Mouse (Mus musculus): ENCODE data around the gene Cul9. TPM values are rescaled to one million over a fixed set of nuclear protein-coding genes. Genes with fewer than 3 reads are reported as not detected.
A peak's percentile ranks its signal among the peaks of the same experiment; 100 is the strongest.

Gene Cul9
- polyA plus RNA-seq (2015; fragmentation: Nextera tagmentation; extraction: Ambion mirVana), result 10.7 and 11.4 TPM in 2 replicates

- H3K9me3 ChIP-seq, result no peaks in the 10 kb centered on the region
- peak within 1 kb of the TSS; percentile 28; the same call in 1 of the 2 replicates for H3K27ac ChIP-seq
- 1% methylated on average over 49 of the region's 49 CpGs for whole genome bisulfite sequencing
- peak within 1 kb of the TSS; percentile 86 for H3K4me2 ChIP-seq
- peaks cover 23% of the 10 kb centered on the region for H3K4me1 ChIP-seq
- H3K27me3 ChIP-seq, result 0 out of 2 replicates have a peak, but pooled peaks cover 7% of the 10 kb centered on the region
- H3K4me3 ChIP-seq, result peak within 1 kb of the TSS; percentile 67
- peak within 1 kb of the TSS; percentile 87 for H3K9ac ChIP-seq
- 0 out of 2 replicates have a peak, but pooled peaks have one; percentile 39 for ATAC-seq (ENCODE audit: insufficient number of reproducible peaks, insufficient read depth, low FRiP score, low TSS enrichment, low read depth)
- peaks cover 45% of the 10 kb centered on the region for H3K36me3 ChIP-seq
Observed at GRCm38 (mm10) chr17:46545813-46546564, at the start of gene Cul9. Cul9 (minus strand) TSS chr17:46546388.

GRCm38 (mm10) chr17:46595336-46595735 is 49.1 kb upstream of the Cul9 start:
- H3K27me3 ChIP-seq, result no peaks in the 10 kb centered on the region
- H3K9ac ChIP-seq, result peak overlapping the region; percentile 38
- peak overlapping the region; percentile 89 for H3K27ac ChIP-seq
- H3K9me3 ChIP-seq, result no peaks in the 10 kb centered on the region
- peak overlapping the region; percentile 41 for H3K4me2 ChIP-seq
- ATAC-seq (ENCODE audit: insufficient number of reproducible peaks, insufficient read depth, low FRiP score, low TSS enrichment, low read depth), result no peak
- no peak overlapping the region for H3K4me3 ChIP-seq
- H3K4me1 ChIP-seq, result peaks cover 33% of the 10 kb centered on the region
- WGBS, result 65% methylated on average over 6 of the region's 6 CpGs
- peaks cover 36% of the 10 kb centered on the region for H3K36me3 ChIP-seq

- no peak overlapping the region for H3K4me3 ChIP-seq
- no peaks in the 10 kb centered on the region for H3K27me3 ChIP-seq
- H3K27ac ChIP-seq, result peak overlapping the region; percentile 89
- peak; percentile 73 for ATAC-seq (ENCODE audit: insufficient number of reproducible peaks, insufficient read depth, low FRiP score, low TSS enrichment, low read depth)
- peak overlapping the region; percentile 41 for H3K4me2 ChIP-seq
- peaks cover 33% of the 10 kb centered on the region for H3K4me1 ChIP-seq
- H3K9me3 ChIP-seq, result no peaks in the 10 kb centered on the region
- peaks cover 43% of the 10 kb centered on the region for H3K36me3 ChIP-seq
- 4% methylated on average over 9 of the region's 9 CpGs for WGBS
- peak overlapping the region; percentile 38 for H3K9ac ChIP-seq
Observed at GRCm38 (mm10) chr17:46594606-46595005, 48.4 kb upstream of the Cul9 start.

- H3K27ac ChIP-seq, result no peak overlapping the region
- H3K9me3 ChIP-seq, result no peaks in the 10 kb centered on the region
- H3K4me2 ChIP-seq, result no peak overlapping the region
- H3K4me1 ChIP-seq, result peaks cover 33% of the 10 kb centered on the region
- H3K9ac ChIP-seq, result no peak overlapping the region
- WGBS, result 79% methylated on average over 4 of the region's 4 CpGs
- H3K36me3 ChIP-seq, result peaks cover 55% of the 10 kb centered on the region
- no peak for ATAC-seq (ENCODE audit: insufficient number of reproducible peaks, insufficient read depth, low FRiP score, low TSS enrichment, low read depth)
- no peak overlapping the region for H3K4me3 ChIP-seq
- no peaks in the 10 kb centered on the region for H3K27me3 ChIP-seq
Observed at GRCm38 (mm10) chr17:46593124-46593523, 46.9 kb upstream of the Cul9 start.

- peaks cover 33% of the 10 kb centered on the region for H3K4me1 ChIP-seq
- no peaks in the 10 kb centered on the region for H3K27me3 ChIP-seq
- H3K36me3 ChIP-seq, result peaks cover 55% of the 10 kb centered on the region
- no peak overlapping the region for H3K4me3 ChIP-seq
- no peaks in the 10 kb centered on the region for H3K9me3 ChIP-seq
- H3K27ac ChIP-seq, result no peak overlapping the region
- 85% methylated on average over 19 of the region's 19 CpGs for WGBS
- H3K4me2 ChIP-seq, result no peak overlapping the region
- no peak for ATAC-seq (ENCODE audit: insufficient number of reproducible peaks, insufficient read depth, low FRiP score, low TSS enrichment, low read depth)
- H3K9ac ChIP-seq, result no peak overlapping the region
Observed at GRCm38 (mm10) chr17:46591406-46591805, 45.2 kb upstream of the Cul9 start.

GRCm38 (mm10) chr17:46590439-46590838 is 44.3 kb upstream of the Cul9 start:
- peaks cover 61% of the 10 kb centered on the region for H3K36me3 ChIP-seq
- peaks cover 30% of the 10 kb centered on the region for H3K4me1 ChIP-seq
- no peaks in the 10 kb centered on the region for H3K27me3 ChIP-seq
- WGBS, result 88% methylated on average over 7 of the region's 7 CpGs
- H3K4me2 ChIP-seq, result no peak overlapping the region
- H3K4me3 ChIP-seq, result no peak overlapping the region
- no peaks in the 10 kb centered on the region for H3K9me3 ChIP-seq
- H3K9ac ChIP-seq, result no peak overlapping the region
- no peak overlapping the region for H3K27ac ChIP-seq
- no peak for ATAC-seq (ENCODE audit: insufficient number of reproducible peaks, insufficient read depth, low FRiP score, low TSS enrichment, low read depth)

GRCm38 (mm10) chr17:46589635-46590314 is 43.6 kb upstream of the Cul9 start:
- 85% methylated on average over 16 of the region's 16 CpGs for WGBS
- H3K27ac ChIP-seq, result no peak overlapping the region
- peaks cover 68% of the 10 kb centered on the region for H3K36me3 ChIP-seq
- no peak overlapping the region for H3K4me2 ChIP-seq
- H3K4me1 ChIP-seq, result peaks cover 23% of the 10 kb centered on the region
- H3K9ac ChIP-seq, result no peak overlapping the region
- no peak for ATAC-seq (ENCODE audit: insufficient number of reproducible peaks, insufficient read depth, low FRiP score, low TSS enrichment, low read depth)
- H3K4me3 ChIP-seq, result no peak overlapping the region
- no peaks in the 10 kb centered on the region for H3K27me3 ChIP-seq
- no peaks in the 10 kb centered on the region for H3K9me3 ChIP-seq

GRCm38 (mm10) chr17:46588913-46589312 is 42.7 kb upstream of the Cul9 start:
- Histone ChIP-seq H3K9ac (no peak overlapping the region), H3K36me3 (peaks cover 77% of the 10 kb centered on the region), H3K4me3 (no peak overlapping the region), H3K4me1 (peaks cover 16% of the 10 kb centered on the region), H3K9me3 (no peaks in the 10 kb centered on the region), H3K4me2 (no peak overlapping the region), H3K27me3 (no peaks in the 10 kb centered on the region), H3K27ac (no peak overlapping the region)
- WGBS, result 86% methylated on average over 6 of the region's 6 CpGs
- no peak for ATAC-seq (ENCODE audit: insufficient number of reproducible peaks, insufficient read depth, low FRiP score, low TSS enrichment, low read depth)

- H3K27me3 ChIP-seq, result no peaks in the 10 kb centered on the region
- no peak for ATAC-seq (ENCODE audit: insufficient number of reproducible peaks, insufficient read depth, low FRiP score, low TSS enrichment, low read depth)
- H3K36me3 ChIP-seq, result peaks cover 77% of the 10 kb centered on the region
- H3K9me3 ChIP-seq, result no peaks in the 10 kb centered on the region
- no peak overlapping the region for H3K4me2 ChIP-seq
- no peak overlapping the region for H3K9ac ChIP-seq
- no peak overlapping the region for H3K4me3 ChIP-seq
- H3K27ac ChIP-seq, result no peak overlapping the region
- peaks cover 9% of the 10 kb centered on the region for H3K4me1 ChIP-seq
- WGBS, result 79% methylated on average over 9 of the region's 9 CpGs
Observed at GRCm38 (mm10) chr17:46588173-46588572, 42.0 kb upstream of the Cul9 start.

- H3K27ac ChIP-seq, result no peak overlapping the region
- no peaks in the 10 kb centered on the region for H3K4me1 ChIP-seq
- H3K27me3 ChIP-seq, result no peaks in the 10 kb centered on the region
- no peaks in the 10 kb centered on the region for H3K9me3 ChIP-seq
- WGBS, result 95% methylated on average over 8 of the region's 8 CpGs
- no peak overlapping the region for H3K4me2 ChIP-seq
- no peak for ATAC-seq (ENCODE audit: insufficient number of reproducible peaks, insufficient read depth, low FRiP score, low TSS enrichment, low read depth)
- H3K36me3 ChIP-seq, result peaks cover 91% of the 10 kb centered on the region
- no peak overlapping the region for H3K4me3 ChIP-seq
- no peak overlapping the region for H3K9ac ChIP-seq
Observed at GRCm38 (mm10) chr17:46586327-46586726, 40.1 kb upstream of the Cul9 start.

GRCm38 (mm10) chr17:46578650-46579049 is 32.5 kb upstream of the Cul9 start:
- no peak overlapping the region for H3K4me3 ChIP-seq
- H3K4me1 ChIP-seq, result no peaks in the 10 kb centered on the region
- H3K4me2 ChIP-seq, result no peak overlapping the region
- no peak overlapping the region for H3K9ac ChIP-seq
- no peak for ATAC-seq (ENCODE audit: insufficient number of reproducible peaks, insufficient read depth, low FRiP score, low TSS enrichment, low read depth)
- no peaks in the 10 kb centered on the region for H3K27me3 ChIP-seq
- no peaks in the 10 kb centered on the region for H3K9me3 ChIP-seq
- H3K27ac ChIP-seq, result no peak overlapping the region
- WGBS, result 78% methylated on average over 5 of the region's 5 CpGs
- peaks cover 91% of the 10 kb centered on the region for H3K36me3 ChIP-seq

- Histone ChIP-seq H3K36me3 (peaks cover 94% of the 10 kb centered on the region), H3K4me2 (no peak overlapping the region), H3K4me3 (no peak overlapping the region), H3K4me1 (no peaks in the 10 kb centered on the region), H3K9me3 (no peaks in the 10 kb centered on the region), H3K27me3 (no peaks in the 10 kb centered on the region), H3K9ac (no peak overlapping the region), H3K27ac (no peak overlapping the region)
- WGBS, result 86% methylated on average over 13 of the region's 13 CpGs
- no peak for ATAC-seq (ENCODE audit: insufficient number of reproducible peaks, insufficient read depth, low FRiP score, low TSS enrichment, low read depth)
Observed at GRCm38 (mm10) chr17:46576070-46576469, 29.9 kb upstream of the Cul9 start.

Data from embryonic facial prominence, embryonic 13.5 days (tissue).